Mouse (Mus musculus) lung, postnatal 36 days (tissue): Measurements from ENCODE around the gene Flii.

Experiments
- DNase-seq: peaks from one replicate; pipeline ENCODE4 v3.0.0; 2022; ENCODE audit warnings: mixed read lengths

The Flii gene

DNA sequence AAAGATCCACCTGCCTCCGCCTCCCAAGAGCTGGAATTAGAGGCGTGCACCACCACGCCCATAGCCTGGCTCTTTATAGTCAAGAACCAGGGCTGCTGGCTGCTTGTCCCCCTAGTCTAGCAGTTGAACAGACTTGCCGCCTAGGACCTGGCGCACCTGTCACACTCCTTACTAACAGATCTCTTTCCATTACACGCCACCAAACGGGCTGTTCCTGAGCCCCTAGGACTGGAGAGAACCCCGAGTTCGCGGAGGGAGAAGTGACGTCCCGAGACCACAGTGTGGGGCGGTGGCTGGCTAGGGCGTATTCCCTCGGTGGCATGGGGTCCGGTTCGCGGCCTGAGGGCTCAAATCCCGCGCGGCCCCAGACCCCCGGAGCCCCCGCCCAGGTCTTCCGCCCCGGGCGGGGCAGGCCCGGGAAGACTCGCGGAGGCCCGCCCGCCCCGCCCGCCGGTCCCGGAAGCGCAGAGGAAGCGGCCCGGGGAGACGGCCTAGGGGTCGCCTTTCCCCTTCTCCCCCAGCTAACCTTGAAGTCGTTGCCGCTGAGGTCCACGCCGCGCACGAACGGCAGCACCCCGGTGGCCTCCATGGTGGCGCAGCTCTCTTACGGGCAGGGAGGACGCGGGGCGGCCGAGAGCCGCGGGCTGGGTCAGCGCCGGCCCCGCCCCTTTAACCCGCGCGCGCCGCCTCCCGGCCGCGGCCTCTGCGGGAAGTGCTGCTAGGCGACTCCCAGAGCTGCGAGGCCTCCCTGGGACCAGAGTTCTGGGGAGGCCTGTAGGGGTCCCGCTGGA is at the start of gene Flii:
Gene Flii, minus strand, starts transcription at position 663 of the 791 bp plus-strand sequence.
- peak; percentile 86 for DNase-seq

DNA sequence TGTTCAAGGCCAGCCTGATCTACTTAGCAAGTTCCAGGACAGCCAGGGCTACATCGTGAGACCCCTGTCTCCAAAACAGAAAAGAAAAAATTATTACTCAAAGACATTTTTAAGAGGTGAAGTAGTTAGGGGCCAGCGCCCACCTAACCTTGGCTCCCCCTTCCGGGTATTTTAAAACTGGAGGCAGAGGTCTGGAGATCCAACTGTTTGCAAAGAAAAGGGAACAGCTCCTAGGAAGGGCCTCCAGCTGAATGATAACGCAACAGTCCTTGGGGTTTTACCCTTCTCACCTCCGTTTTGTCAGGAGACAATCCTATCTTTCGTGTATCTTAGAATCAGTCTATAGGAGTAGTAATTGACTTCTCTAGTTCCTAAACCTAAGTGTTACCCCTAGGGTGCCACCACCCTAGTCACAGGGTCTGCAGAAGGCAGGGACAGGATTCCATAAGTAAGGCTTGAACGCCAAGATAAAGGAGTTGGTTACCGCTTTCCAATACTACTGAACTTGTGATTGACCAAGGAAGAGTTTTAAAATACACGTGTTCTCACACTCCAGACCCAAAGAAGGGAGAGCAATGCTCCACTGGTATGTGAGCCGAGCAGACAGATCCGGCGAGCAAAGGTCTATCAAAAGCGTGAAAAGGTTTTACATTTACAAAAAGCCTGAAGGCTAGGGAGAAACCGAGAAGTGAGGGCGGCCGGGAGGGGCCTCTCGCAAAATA is 49.2 kb upstream of the Flii start:
- DNase-seq: no peak

DNA sequence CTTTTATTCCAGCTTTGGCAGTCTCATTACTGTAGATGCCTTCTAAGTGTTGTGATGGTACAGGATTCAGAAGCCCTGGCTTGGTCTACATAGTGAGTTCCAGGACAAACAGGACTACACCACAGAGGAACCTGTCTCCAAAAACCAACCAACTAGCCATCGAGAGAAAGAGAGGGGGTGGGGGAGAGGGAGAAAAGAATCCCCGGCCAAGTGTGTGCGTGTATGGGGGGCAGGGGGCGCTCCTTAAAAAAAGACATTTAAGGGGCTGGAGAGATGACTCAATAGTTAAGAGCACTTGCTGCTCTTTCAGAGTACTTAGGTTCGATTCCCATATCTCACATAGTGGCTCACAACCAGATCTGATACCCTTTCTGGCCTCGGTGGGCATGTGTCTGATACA is 48.5 kb upstream of the Flii start:
- DNase-seq: no peak

DNA sequence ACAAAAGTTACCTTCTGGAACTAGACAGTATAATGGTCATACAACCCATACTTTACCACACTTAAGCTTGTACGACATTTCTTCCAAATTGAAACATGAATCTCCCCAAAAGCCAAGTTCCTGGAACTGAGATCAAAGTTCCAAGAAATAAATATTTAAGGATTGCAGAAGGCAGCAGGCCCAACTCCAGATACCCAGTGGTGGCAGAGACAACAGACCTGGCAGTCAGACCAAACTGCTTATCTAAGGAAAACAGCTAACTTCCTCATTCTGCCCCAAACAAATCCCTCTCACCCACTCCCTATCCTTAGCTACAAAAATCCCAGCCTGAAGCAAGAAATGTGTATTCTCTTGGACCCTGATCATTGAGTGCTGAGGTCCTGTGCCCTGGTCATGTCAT is 47.8 kb upstream of the Flii start:
- no peak for DNase-seq

GRCm38 (mm10) chr11:60774158-60774689 is 47.2 kb upstream of the Flii start:
- no peak for DNase-seq

DNA sequence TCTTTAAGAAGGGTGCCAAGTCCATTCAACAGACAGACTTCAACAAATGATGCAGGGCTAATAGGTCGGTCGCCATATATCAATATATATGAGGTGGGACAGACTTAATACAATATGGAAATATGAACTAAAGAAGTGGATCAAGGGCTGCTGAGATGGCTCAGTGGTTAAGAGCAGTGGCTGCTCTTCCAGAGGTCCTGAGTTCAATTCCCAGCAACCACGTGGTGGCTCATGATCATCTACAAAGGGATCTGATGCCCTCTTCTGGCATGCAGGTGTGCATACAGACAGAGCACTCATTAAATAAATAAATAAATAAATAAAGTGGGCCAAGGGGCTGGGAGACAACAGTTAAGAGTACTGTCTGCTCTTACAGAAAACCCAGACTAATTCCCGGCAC is 45.1 kb upstream of the Flii start:
- no peak for DNase-seq

DNA sequence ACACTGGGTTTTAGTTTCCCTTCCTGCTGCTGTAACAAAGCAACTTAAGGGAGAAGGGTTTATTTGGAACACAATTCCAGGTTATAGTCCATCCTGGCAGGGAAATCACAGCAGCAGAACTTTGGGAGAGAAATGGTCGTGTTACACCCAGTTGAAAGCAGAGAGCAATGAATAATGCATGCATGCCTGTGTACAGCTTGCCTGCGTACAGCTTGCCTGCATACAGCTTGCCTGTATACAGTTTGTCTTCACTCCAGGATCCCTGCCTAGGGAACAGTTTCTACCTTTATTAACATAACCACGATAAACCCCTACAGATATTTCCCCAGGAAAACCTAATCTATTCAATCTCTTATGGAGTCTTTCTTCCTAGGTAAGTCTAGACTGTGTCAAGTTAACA is 43.7 kb upstream of the Flii start:
- DNase-seq: no peak

- DNase-seq: peak; percentile 48
Measured at GRCm38 (mm10) chr11:60769322-60769721, 42.3 kb upstream of the Flii start.

GRCm38 (mm10) chr11:60766969-60767368 is 39.9 kb upstream of the Flii start:
- DNase-seq: no peak

GRCm38 (mm10) chr11:60761681-60762080 is 34.6 kb upstream of the Flii start:
- DNase-seq: no peak

GRCm38 (mm10) chr11:60755570-60755969 is 28.5 kb upstream of the Flii start:
- no peak for DNase-seq

GRCm38 (mm10) chr11:60740321-60740720 is 13.3 kb upstream of the Flii start:
- DNase-seq: no peak

DNA sequence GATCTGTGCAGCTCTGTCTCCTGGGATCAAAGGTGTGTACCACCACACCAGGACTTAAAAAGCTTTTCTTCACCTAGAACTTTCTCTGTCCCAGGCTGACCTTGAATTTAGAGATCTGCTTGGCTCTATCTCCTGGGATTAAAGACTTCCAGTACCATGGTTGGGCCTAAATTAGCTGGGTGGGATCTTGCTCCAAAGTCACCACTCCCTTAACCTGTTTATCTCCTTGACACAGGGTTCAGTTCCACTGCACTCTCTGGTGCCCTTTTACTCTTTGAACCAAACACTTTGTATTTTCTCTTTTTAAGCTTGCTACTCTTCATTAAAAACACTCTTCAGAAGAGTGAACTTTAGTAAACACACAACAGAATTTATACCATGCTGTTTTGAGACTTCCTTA is 10.4 kb upstream of the Flii start:
- no peak for DNase-seq

GRCm38 (mm10) chr11:60736491-60736890 is 9.4 kb upstream of the Flii start:
- no peak for DNase-seq

GRCm38 (mm10) chr11:60735191-60735590 is 8.1 kb upstream of the Flii start:
- no peak for DNase-seq

- no peak for DNase-seq
Measured at GRCm38 (mm10) chr11:60734206-60734605, 7.1 kb upstream of the Flii start.

DNA sequence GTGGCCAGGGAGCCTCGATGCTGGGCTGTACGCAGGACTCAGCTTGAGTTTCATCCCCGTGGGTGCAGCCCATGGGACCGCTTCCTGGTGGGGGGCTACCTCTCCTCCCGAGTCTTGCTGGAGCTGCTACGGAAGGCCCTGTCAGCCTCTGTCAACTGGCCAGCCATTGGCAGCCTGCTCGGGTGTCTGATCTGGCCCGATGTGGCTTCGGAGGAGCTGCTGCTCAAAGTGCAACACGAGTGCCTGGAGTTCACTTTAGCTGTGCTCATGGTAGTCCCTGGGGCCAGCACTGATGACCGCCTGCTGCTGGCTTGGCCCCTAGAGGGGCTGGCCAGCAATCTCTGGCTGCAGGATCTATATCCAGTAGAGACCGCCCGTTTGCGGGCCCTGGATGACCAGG is 4.2 kb upstream of the Flii start:
- DNase-seq: no peak

DNA sequence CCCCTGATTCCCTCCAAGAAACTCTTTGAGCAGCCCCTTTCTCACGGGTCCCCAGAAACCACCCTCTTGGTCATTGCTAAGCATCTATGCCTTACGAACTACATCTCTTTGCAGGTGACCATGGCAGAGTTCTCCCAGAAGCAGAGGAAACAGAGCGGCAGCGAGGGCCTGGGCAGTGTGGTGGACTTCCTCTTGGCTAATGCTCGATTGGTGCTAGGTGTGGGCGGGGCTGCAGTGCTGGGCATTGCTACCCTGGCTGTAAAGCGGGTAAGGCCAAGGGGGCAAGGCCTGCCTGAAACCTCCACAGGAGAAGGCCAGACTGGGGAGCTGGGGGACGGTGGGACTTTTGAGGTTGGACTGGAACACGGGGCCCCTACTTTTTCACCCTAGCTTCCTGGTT is 3.1 kb upstream of the Flii start:
- peak; percentile 63 for DNase-seq

DNA sequence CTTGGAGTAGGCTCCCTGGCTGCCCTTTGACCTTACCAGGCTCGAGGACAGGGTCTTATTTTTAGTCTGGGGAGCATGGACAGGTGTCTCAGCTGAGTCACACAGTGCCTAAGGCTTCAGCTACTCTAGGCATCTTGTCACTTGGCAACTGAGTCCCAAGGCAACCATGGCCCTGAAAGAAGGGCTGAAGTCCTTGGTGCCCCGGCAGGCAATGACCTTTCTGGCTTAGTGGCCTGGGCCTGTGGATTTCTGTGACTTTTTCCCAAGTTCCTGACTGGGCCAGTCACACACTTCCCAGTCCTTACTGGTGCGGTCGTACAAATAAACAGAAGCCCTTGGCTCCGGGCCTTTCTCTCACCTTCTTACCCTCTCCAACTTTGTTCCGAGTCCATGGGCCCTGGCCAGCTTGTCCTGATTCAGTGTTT is 2.2 kb upstream of the Flii start:
- DNase-seq: peak; percentile 80

DNA sequence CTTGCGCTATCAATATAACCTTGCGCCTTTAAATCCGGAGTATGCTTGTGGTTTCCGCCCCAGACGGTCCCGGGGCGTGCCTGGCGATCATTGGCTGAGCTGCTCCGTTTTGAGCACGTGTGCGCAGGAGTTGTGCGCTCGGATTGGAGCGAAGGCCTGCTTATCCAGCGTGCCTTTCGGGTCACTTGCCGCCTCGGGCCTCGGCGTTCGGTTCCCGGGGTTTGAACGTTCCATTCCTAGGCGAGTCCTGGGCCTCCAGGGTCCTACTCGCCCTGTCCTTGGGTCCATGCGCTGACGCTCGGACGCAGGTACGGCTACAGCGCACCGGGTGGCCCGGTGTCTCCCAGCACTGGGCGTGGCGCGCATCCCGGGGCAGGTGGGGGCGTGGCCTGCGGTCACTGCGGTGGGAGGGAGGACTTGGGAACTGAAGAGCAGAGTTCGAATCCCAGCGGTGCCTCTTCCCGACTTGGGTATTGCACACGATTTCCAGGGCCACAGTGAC is 1.2 kb upstream of the Flii start, which contains the start of gene Mief2:
Gene Mief2, plus strand, starts transcription at position 139 of the 502 bp plus-strand sequence.
- peak; percentile 98 for DNase-seq

DNA sequence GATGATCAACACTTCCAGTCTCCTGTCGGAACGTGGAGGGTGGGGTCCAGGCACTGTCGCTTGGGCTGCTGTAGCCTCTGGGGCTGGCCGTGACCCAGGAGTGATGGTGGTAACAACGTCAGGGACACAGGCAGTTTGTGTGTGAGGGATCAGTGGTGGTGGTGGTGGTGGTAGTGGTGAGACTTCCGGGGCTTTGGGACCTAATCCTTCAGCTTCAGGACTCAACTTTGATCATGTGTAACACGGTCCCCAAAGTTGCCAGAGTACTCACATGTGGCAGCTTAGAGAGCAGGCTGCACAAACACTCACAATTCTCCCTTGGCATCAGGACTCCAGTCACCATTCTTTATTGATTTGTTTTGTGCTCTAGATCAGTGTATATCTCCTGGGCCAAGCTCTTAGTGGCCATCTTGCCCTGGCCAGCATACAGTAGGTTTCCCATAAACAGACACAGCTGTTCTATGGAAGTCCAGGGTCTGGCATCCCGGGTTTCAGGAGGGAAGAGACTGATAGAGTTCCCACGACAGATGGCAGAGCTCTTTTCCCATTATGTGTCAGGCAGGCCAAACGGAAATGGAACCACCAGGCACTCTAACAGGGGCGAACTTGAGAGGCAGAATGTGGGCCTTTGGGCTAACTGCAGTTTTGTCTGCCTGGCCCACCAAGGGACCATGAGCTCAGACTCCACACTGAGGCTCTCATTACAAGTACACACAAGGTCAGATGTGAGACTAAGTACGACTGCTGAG is 503 bp upstream of the Flii start:
- peak; percentile 9 for DNase-seq

DNA sequence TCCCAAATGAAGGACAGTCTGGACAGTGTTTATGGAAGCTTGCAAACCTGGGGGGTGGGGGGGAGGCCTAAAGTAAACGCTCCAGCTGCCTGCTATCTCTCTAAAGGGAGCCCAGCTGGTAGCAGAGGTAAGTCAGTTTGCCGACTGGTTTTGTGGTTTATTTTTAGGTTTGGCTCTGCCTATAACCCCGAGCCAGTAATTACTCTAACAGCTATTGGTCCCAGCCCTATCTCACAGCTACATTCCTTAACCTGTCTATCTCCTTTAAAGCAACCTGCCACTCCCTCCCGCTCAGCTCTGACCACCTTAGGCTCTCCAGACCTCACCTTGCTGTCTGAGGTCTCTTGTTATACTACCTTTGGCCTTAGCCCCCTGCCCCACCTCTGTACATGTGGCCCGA is 7.8 kb downstream of the Flii start:
- no peak for DNase-seq

- no peak for DNase-seq
Measured at GRCm38 (mm10) chr11:60715833-60716232, 11.2 kb downstream of the Flii start.
